Mouse (Mus musculus) liver, adult 2 months (tissue): ENCODE data around the gene Lrrc41. TPM values are rescaled to one million over a fixed set of nuclear protein-coding genes. Genes with fewer than 3 reads are reported as not detected.
A peak's percentile ranks its signal among the peaks of the same experiment; 100 is the strongest.

ENCODE experiments used
- DNase-seq: peaks from one replicate; pipeline ENCODE4 v3.0.0-alpha.2; 2011; ENCODE audit warnings: low read depth, low spot score; ENCODE audit errors: extremely low read depth
- H3K27ac ChIP-seq: fragments of 200-500 bp; replicated peaks from 2 replicates; pipeline ENCODE4 v1.5.1; 2012; ENCODE audit warnings: low read depth, mild to moderate bottlenecking, control low read depth, inconsistent platforms, low read length; ENCODE audit not compliant: insufficient read depth
- H3K27me3 ChIP-seq: fragments of 200-500 bp; 2 replicates; pipeline ENCODE4 v1.6.1; 2012; ENCODE audit warnings: mild to moderate bottlenecking, moderate library complexity, low read length, inconsistent platforms; ENCODE audit not compliant: control insufficient read depth, insufficient read depth
- H3K36me3 ChIP-seq: fragments of 200-500 bp; 2 replicates; pipeline ENCODE4 v1.6.1; 2012; ENCODE audit warnings: low read length, inconsistent platforms; ENCODE audit not compliant: control insufficient read depth, insufficient read depth
- H3K4me1 ChIP-seq: fragments of 200-500 bp; 2 replicates; pipeline ENCODE4 v1.6.1; 2011; ENCODE audit warnings: low read length; ENCODE audit not compliant: control insufficient read depth, insufficient read depth
- H3K4me3 ChIP-seq: fragments of 200-500 bp; 2 replicates; pipeline ENCODE4 v1.5.1; 2011; ENCODE audit warnings: low read depth, mild to moderate bottlenecking, control low read depth, low read length, moderate library complexity; ENCODE audit not compliant: insufficient read depth
- H3K79me2 ChIP-seq: fragments of 200-500 bp; 2 replicates; pipeline ENCODE4 v1.6.1; 2012; ENCODE audit warnings: inconsistent platforms, mild to moderate bottlenecking, low read length, moderate library complexity; ENCODE audit not compliant: control insufficient read depth, insufficient read depth
- H3K9ac ChIP-seq: fragments of 200-500 bp; 2 replicates; pipeline ENCODE4 v1.6.1; 2012; ENCODE audit warnings: low read depth, mild to moderate bottlenecking, control low read depth, inconsistent platforms, low read length
- CTCF ChIP-seq: fragments of 200-500 bp; IDR thresholded peaks from 2 replicates; pipeline ENCODE4 v1.5.1; 2011; ENCODE audit warnings: low read depth, low read length, control low read depth
- POLR2A ChIP-seq: fragments of 200-500 bp; IDR thresholded peaks from 2 replicates; pipeline ENCODE4 v1.6.1; 2011; ENCODE audit warnings: low read length, control low read depth; ENCODE audit not compliant: insufficient read depth; ENCODE audit errors: extremely low read depth
- WGBS: fragments of 180-500 bp; shearing (Covaris S2); methylation state at CpG from one replicate; pipeline ENCODE4 v1.1.7; 2018; 5-methylcytosine and 5-hydroxymethylcytosine counted together
- polyA plus RNA-seq: library from polyadenylated mRNA; depleted of rRNA; stranded (reverse); fragments of >200 nt; gene quantifications from 2 replicates; pipeline ENCODE4 v1.2.3, GENCODE M21; 2012; rRNA removed
- total RNA-seq: library from RNA; depleted of rRNA; stranded (reverse); fragments of >200 nt; gene quantifications from 2 replicates; pipeline ENCODE4 v1.2.3, GENCODE M21; 2014; rRNA removed

The Lrrc41 gene
- total RNA-seq: 18.5 and 25.2 TPM in 2 replicates
- 36.5 and 45.8 TPM in 2 replicates for polyA plus RNA-seq

GRCm38 (mm10) chr4:116074861-116075620 is at the start of gene Lrrc41, which contains the start of gene Uqcrh:
Gene Lrrc41, plus strand, starts transcription at chr4:116075269.
Gene Uqcrh, minus strand, starts transcription at chr4:116075071.
- whole genome bisulfite sequencing: under 1% methylated on average over 55 of the region's 55 CpGs
- H3K36me3 ChIP-seq: peaks cover 11% of the 10 kb centered on the region
- no peaks in the 10 kb centered on the region for H3K27me3 ChIP-seq
- TF ChIP-seq POLR2A (peak; percentile 81), CTCF (no peak)
- H3K79me2 ChIP-seq: peaks cover 26% of the 10 kb centered on the region
- peak; percentile 94 for DNase-seq
- H3K9ac ChIP-seq: peak within 1 kb of the TSS; percentile 97
- H3K4me1 ChIP-seq: peaks cover 15% of the 10 kb centered on the region
- H3K4me3 ChIP-seq: peak within 1 kb of the TSS; percentile 92
- peak within 1 kb of the TSS; percentile 96 for H3K27ac ChIP-seq

- 84% methylated on average over 9 of the region's 9 CpGs for WGBS
- DNase-seq: no peak
These were observed 42.2 kb upstream of the Lrrc41 start for GRCm38 (mm10) chr4:116032906-116033305.

GRCm38 (mm10) chr4:116033374-116033773 is 41.7 kb upstream of the Lrrc41 start:
- DNase-seq: no peak
- H3K79me2 ChIP-seq: no peaks in the 10 kb centered on the region
- H3K27ac ChIP-seq: no peak overlapping the region
- no peak overlapping the region for H3K4me3 ChIP-seq
- no peak overlapping the region for H3K9ac ChIP-seq
- peaks cover 32% of the 10 kb centered on the region; the same call in 1 of the 2 replicates for H3K36me3 ChIP-seq
- TF ChIP-seq POLR2A (no peak), CTCF (no peak)
- H3K27me3 ChIP-seq: no peaks in the 10 kb centered on the region
- WGBS: 95% methylated on average over 5 of the region's 5 CpGs
- no peaks in the 10 kb centered on the region for H3K4me1 ChIP-seq

More at GRCm38 (mm10) chr4:116032906-116033305, 42.2 kb upstream of the Lrrc41 start:
- Histone ChIP-seq H3K4me3 (no peak overlapping the region), H3K27me3 (no peaks in the 10 kb centered on the region), H3K4me1 (no peaks in the 10 kb centered on the region), H3K27ac (no peak overlapping the region), H3K79me2 (no peaks in the 10 kb centered on the region), H3K36me3 (peaks cover 32% of the 10 kb centered on the region; the same call in 1 of the 2 replicates), H3K9ac (no peak overlapping the region)
- TF ChIP-seq CTCF: no peak
- no peak for TF ChIP-seq POLR2A

GRCm38 (mm10) chr4:116040466-116040865 is 34.6 kb upstream of the Lrrc41 start:
- peak; percentile 88 for DNase-seq
- WGBS: 34% methylated on average over 2 of the region's 2 CpGs
- TF ChIP-seq POLR2A (no peak), CTCF (no peak)

GRCm38 (mm10) chr4:116042186-116042585 is 32.9 kb upstream of the Lrrc41 start:
- H3K4me3 ChIP-seq: no peak overlapping the region
- H3K27ac ChIP-seq: no peak overlapping the region
- H3K79me2 ChIP-seq: no peaks in the 10 kb centered on the region
- no peak for TF ChIP-seq POLR2A
- no peak for TF ChIP-seq CTCF
- WGBS: 78% methylated on average over 3 of the region's 3 CpGs
- no peak overlapping the region for H3K9ac ChIP-seq
- H3K27me3 ChIP-seq: no peaks in the 10 kb centered on the region
- no peak for DNase-seq
- peaks cover 8% of the 10 kb centered on the region for H3K36me3 ChIP-seq
- peaks cover 11% of the 10 kb centered on the region for H3K4me1 ChIP-seq

More at GRCm38 (mm10) chr4:116040466-116040865, 34.6 kb upstream of the Lrrc41 start:
- Histone ChIP-seq H3K4me1 (peaks cover 11% of the 10 kb centered on the region), H3K9ac (no peak overlapping the region), H3K27ac (peak overlapping the region; percentile 95), H3K36me3 (peaks cover 12% of the 10 kb centered on the region), H3K79me2 (no peaks in the 10 kb centered on the region), H3K4me3 (no peak overlapping the region), H3K27me3 (no peaks in the 10 kb centered on the region)

- Histone ChIP-seq H3K4me1 (no peaks in the 10 kb centered on the region), H3K9ac (no peak overlapping the region), H3K27me3 (no peaks in the 10 kb centered on the region), H3K27ac (no peak overlapping the region), H3K79me2 (no peaks in the 10 kb centered on the region; the same call in 1 of the 2 replicates), H3K4me3 (no peak overlapping the region), H3K36me3 (peaks cover 14% of the 10 kb centered on the region)
- no peak for TF ChIP-seq CTCF
- TF ChIP-seq POLR2A: no peak
- 95% methylated on average over 2 of the region's 2 CpGs for WGBS
- DNase-seq: no peak
These were observed 28.5 kb upstream of the Lrrc41 start for GRCm38 (mm10) chr4:116046604-116047003.
